22 mouse cellular contexts compared by ENCODE assay signal in the genomic region with DNA sequence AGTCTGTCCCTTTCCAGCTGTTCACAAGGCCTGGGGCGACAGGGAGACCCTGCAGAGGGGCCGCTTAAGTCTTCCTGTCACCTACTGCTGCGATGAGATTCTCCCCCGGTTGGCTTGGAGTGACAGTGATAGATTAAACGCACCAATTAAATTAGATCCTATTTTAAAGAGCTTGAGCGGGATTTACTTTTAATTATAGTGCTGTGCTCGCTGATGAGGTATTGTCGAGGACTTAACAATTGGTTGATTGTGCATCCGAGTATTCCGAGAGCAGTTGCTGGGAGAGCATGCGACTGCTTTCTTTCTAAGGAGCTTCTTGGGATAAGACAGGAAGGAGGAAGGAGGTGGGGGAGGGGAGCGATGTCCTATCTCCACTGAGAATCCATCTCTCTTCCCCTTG. TPM values are rescaled to one million over a fixed set of nuclear protein-coding genes. Genes with fewer than 3 reads are reported as not detected.
A peak's percentile ranks its signal among the peaks of the same experiment; 100 is the strongest.
DNase-seq lines count a peak whose midpoint lies in the region; ATAC-seq and TF ChIP-seq lines count a peak whose summit lies in the region.
"Had no signal": no experiment of that assay in that cellular context is flagged by ENCODE, and none has a peak within 500 bp of the region (broad histone marks: within the 10 kb centered on the region; RNA-seq: fewer than 3 reads in every experiment).

No protein-coding gene starts in this region.

- no peaks in the 10 kb centered on the region for H3K36me3 ChIP-seq in hindbrain, embryonic 11.5 days (ENCODE audit: control insufficient read depth, insufficient read depth, low read length)
- H3K36me3 ChIP-seq in hindbrain, embryonic 13.5 days: no peaks in the 10 kb centered on the region
- no peaks in the 10 kb centered on the region for H3K36me3 ChIP-seq in neural tube, embryonic 11.5 days (ENCODE audit: control insufficient read depth, insufficient read depth, low read length)
- H3K36me3 ChIP-seq in forebrain, postnatal 0 days (ENCODE audit: insufficient read depth): no peaks in the 10 kb centered on the region
- H3K36me3 ChIP-seq: embryonic facial prominence, embryonic 12.5 days; heart, embryonic 15.5 days; kidney, embryonic 15.5 days; limb, embryonic 13.5 days; liver, embryonic 15.5 days had no signal

- no peak overlapping the region for H3K4me3 ChIP-seq in hindbrain, embryonic 11.5 days (ENCODE audit: low read depth, low read length)
- H3K4me3 ChIP-seq in hindbrain, embryonic 13.5 days: no peak overlapping the region
- no peak overlapping the region for H3K4me3 ChIP-seq in neural tube, embryonic 11.5 days (ENCODE audit: low read depth, low read length)
- no peak overlapping the region for H3K4me3 ChIP-seq in forebrain, postnatal 0 days (ENCODE audit: low read depth, low read length)
- H3K4me3 ChIP-seq: embryonic facial prominence, embryonic 12.5 days; gastrocnemius, adult 2 months; heart, embryonic 15.5 days; kidney, embryonic 15.5 days; limb, embryonic 13.5 days; liver, embryonic 15.5 days had no signal

- H3K9ac ChIP-seq in hindbrain, embryonic 11.5 days (ENCODE audit: low read depth, low read length): no peak overlapping the region
- no peak overlapping the region for H3K9ac ChIP-seq in hindbrain, embryonic 13.5 days
- no peak overlapping the region for H3K9ac ChIP-seq in neural tube, embryonic 11.5 days (ENCODE audit: low read length)
- no peak overlapping the region for H3K9ac ChIP-seq in forebrain, postnatal 0 days
- H3K9ac ChIP-seq: embryonic facial prominence, embryonic 12.5 days; heart, embryonic 15.5 days; kidney, embryonic 15.5 days; limb, embryonic 13.5 days; liver, embryonic 15.5 days had no signal

- no peak for ATAC-seq in hindbrain, embryonic 11.5 days (ENCODE audit: low FRiP score)
- ATAC-seq in hindbrain, embryonic 13.5 days (ENCODE audit: low FRiP score): no peak
- no peak for ATAC-seq in neural tube, embryonic 11.5 days (ENCODE audit: insufficient read depth, low FRiP score, low TSS enrichment)
- peak; percentile 58; the same call in 1 of the 2 replicates for ATAC-seq in forebrain, postnatal 0 days
- ATAC-seq: midbrain, embryonic 16.5 days had no signal

- H3K27ac ChIP-seq in hindbrain, embryonic 11.5 days (ENCODE audit: low read depth, low read length): no peak overlapping the region
- no peak overlapping the region for H3K27ac ChIP-seq in hindbrain, embryonic 13.5 days
- no peak overlapping the region for H3K27ac ChIP-seq in neural tube, embryonic 11.5 days (ENCODE audit: low read depth, low read length)
- no peak overlapping the region for H3K27ac ChIP-seq in forebrain, postnatal 0 days (ENCODE audit: low read depth, low read length)
- H3K27ac ChIP-seq: embryonic facial prominence, embryonic 12.5 days; gastrocnemius, adult 2 months; heart, embryonic 15.5 days; kidney, embryonic 15.5 days; limb, embryonic 13.5 days; liver, embryonic 15.5 days had no signal

- no peaks in the 10 kb centered on the region for H3K4me1 ChIP-seq in hindbrain, embryonic 11.5 days (replicated peaks; ENCODE audit: control insufficient read depth, insufficient read depth, low read length)
- H3K4me1 ChIP-seq in hindbrain, embryonic 13.5 days (replicated peaks): peaks cover 9% of the 10 kb centered on the region
- H3K4me1 ChIP-seq in neural tube, embryonic 11.5 days (ENCODE audit: control insufficient read depth, insufficient read depth, low read length): no peaks in the 10 kb centered on the region; the same call in 1 of the 2 replicates
- no peaks in the 10 kb centered on the region for H3K4me1 ChIP-seq in forebrain, postnatal 0 days (ENCODE audit: insufficient read depth)
- H3K4me1 ChIP-seq: heart, embryonic 15.5 days; liver, embryonic 15.5 days had no signal

- 0 out of 2 replicates have a peak, but pooled peaks cover 2% of the 10 kb centered on the region for H3K27me3 ChIP-seq in hindbrain, embryonic 11.5 days (ENCODE audit: control insufficient read depth, insufficient read depth, low read length)
- peaks cover 8% of the 10 kb centered on the region; the same call in 1 of the 2 replicates for H3K27me3 ChIP-seq in hindbrain, embryonic 13.5 days
- H3K27me3 ChIP-seq in neural tube, embryonic 11.5 days (ENCODE audit: control insufficient read depth, insufficient read depth, low read length): no peaks in the 10 kb centered on the region
- H3K27me3 ChIP-seq in forebrain, postnatal 0 days (ENCODE audit: insufficient read depth, low read length): no peaks in the 10 kb centered on the region
- H3K27me3 ChIP-seq: liver, embryonic 15.5 days had no signal

- H3K4me2 ChIP-seq in hindbrain, embryonic 11.5 days (replicated peaks; ENCODE audit: low read depth, low read length): no peak overlapping the region
- H3K4me2 ChIP-seq in hindbrain, embryonic 13.5 days: no peak overlapping the region
- H3K4me2 ChIP-seq in neural tube, embryonic 11.5 days (ENCODE audit: low read depth): no peak overlapping the region
- H3K4me2 ChIP-seq in forebrain, postnatal 0 days (ENCODE audit: low read depth): no peak overlapping the region
- H3K4me2 ChIP-seq: embryonic facial prominence, embryonic 12.5 days; heart, embryonic 15.5 days; kidney, embryonic 15.5 days; limb, embryonic 13.5 days; liver, embryonic 15.5 days had no signal

- no peaks in the 10 kb centered on the region for H3K9me3 ChIP-seq in hindbrain, embryonic 11.5 days (ENCODE audit: control insufficient read depth, low read length)
- H3K9me3 ChIP-seq in hindbrain, embryonic 13.5 days: no peaks in the 10 kb centered on the region
- H3K9me3 ChIP-seq in neural tube, embryonic 11.5 days (ENCODE audit: control insufficient read depth, low read length): no peaks in the 10 kb centered on the region
- no peaks in the 10 kb centered on the region for H3K9me3 ChIP-seq in forebrain, postnatal 0 days (ENCODE audit: low read length)
- H3K9me3 ChIP-seq: embryonic facial prominence, embryonic 12.5 days; heart, embryonic 15.5 days; kidney, embryonic 15.5 days; limb, embryonic 13.5 days; liver, embryonic 15.5 days had no signal

- no peak for TF ChIP-seq CTCF in forebrain, postnatal 0 days (IDR thresholded peaks at IDR 0.05; ENCODE audit: low read depth)

- DNase-seq in hindbrain, embryonic 11.5 days (ENCODE audit: low spot score): peak; percentile 9
- DNase-seq in neural tube, embryonic 11.5 days (ENCODE audit: low spot score): peak; percentile 16
- DNase-seq in neural tube, embryonic 10.5 days (ENCODE audit: extremely low spot score, low spot score): no peak
- peak; percentile 35 for DNase-seq in forebrain, postnatal 0 days
- peak; percentile 6 for DNase-seq in retina, postnatal 7 days (ENCODE audit: low read depth, low spot score)
- no peak for DNase-seq in layer of hippocampus, adult 18-20 months (ENCODE audit: low spot score in 2 of 2)
- no peak for DNase-seq in frontal cortex, postnatal 25 days (ENCODE audit: low spot score in 2 of 2)
- DNase-seq: adrenal gland, adult 2 months; cerebellum, adult 8-10 months; gastrocnemius, adult 2 months; heart, adult 11 months; layer of hippocampus, adult 9-11 months; lung, postnatal 10 days had no signal

- 23% methylated on average over 12 of the region's 12 CpGs for WGBS in hindbrain, embryonic 11.5 days
- WGBS in hindbrain, embryonic 13.5 days: 26% methylated on average over 12 of the region's 12 CpGs
- 35% methylated on average over 12 of the region's 12 CpGs for WGBS in neural tube, embryonic 11.5 days
- WGBS in forebrain, postnatal 0 days: 33% methylated on average over 12 of the region's 12 CpGs

RNA-seq across cellular contexts. Expression of a gene that starts 48.9 kb away (rescaled TPM):
- polyA plus RNA-seq in hindbrain, embryonic 11.5 days (2014; fragmentation: Nextera tagmentation; extraction: Ambion mirVana): not detected in 2 replicates
- not detected in 2 replicates for polyA plus RNA-seq in hindbrain, embryonic 13.5 days (2015; fragmentation: Nextera tagmentation; extraction: Ambion mirVana)
- polyA plus RNA-seq in neural tube, embryonic 11.5 days (2014; fragmentation: Nextera tagmentation; extraction: Ambion mirVana): not detected in 2 replicates
- total RNA-seq in forebrain, postnatal 0 days (2014; rRNA removed): not detected in 2 replicates
- not detected in 2 replicates for polyA plus RNA-seq in forebrain, postnatal 0 days (2015; fragmentation: Nextera tagmentation; extraction: Ambion mirVana)
- total RNA-seq in layer of hippocampus, adult 18-20 months (2021): not detected
- total RNA-seq: adrenal gland, adult 2 months; gastrocnemius, adult 2 months had no signal
- polyA plus RNA-seq: adrenal gland, adult 2 months; C2C12; embryonic facial prominence, embryonic 12.5 days; heart, embryonic 15.5 days; kidney, embryonic 15.5 days; limb, embryonic 13.5 days; liver, embryonic 15.5 days; midbrain, embryonic 16.5 days; neural tube, embryonic 14.5 days had no signal

RNA-seq across cellular contexts. Expression of a gene that starts 52.1 kb away (rescaled TPM):
- not detected in 2 replicates for polyA plus RNA-seq in hindbrain, embryonic 11.5 days (2014; fragmentation: Nextera tagmentation; extraction: Ambion mirVana)
- not detected in 2 replicates for polyA plus RNA-seq in hindbrain, embryonic 13.5 days (2015; fragmentation: Nextera tagmentation; extraction: Ambion mirVana)
- not detected in 2 replicates for polyA plus RNA-seq in neural tube, embryonic 11.5 days (2014; fragmentation: Nextera tagmentation; extraction: Ambion mirVana)
- total RNA-seq in forebrain, postnatal 0 days (2014; rRNA removed): not detected in 2 replicates
- not detected in 2 replicates for polyA plus RNA-seq in forebrain, postnatal 0 days (2015; fragmentation: Nextera tagmentation; extraction: Ambion mirVana)
- not detected for total RNA-seq in layer of hippocampus, adult 18-20 months (2021)
- total RNA-seq: adrenal gland, adult 2 months; gastrocnemius, adult 2 months had no signal
- polyA plus RNA-seq: adrenal gland, adult 2 months; C2C12; embryonic facial prominence, embryonic 12.5 days; heart, embryonic 15.5 days; kidney, embryonic 15.5 days; limb, embryonic 13.5 days; liver, embryonic 15.5 days; midbrain, embryonic 16.5 days; neural tube, embryonic 14.5 days had no signal

RNA-seq across cellular contexts. Expression of a gene that starts 55.3 kb away (rescaled TPM):
- not detected in 2 replicates for polyA plus RNA-seq in hindbrain, embryonic 11.5 days (2014; fragmentation: Nextera tagmentation; extraction: Ambion mirVana)
- not detected in 2 replicates for polyA plus RNA-seq in hindbrain, embryonic 13.5 days (2015; fragmentation: Nextera tagmentation; extraction: Ambion mirVana)
- polyA plus RNA-seq in neural tube, embryonic 11.5 days (2014; fragmentation: Nextera tagmentation; extraction: Ambion mirVana): not detected in 2 replicates
- total RNA-seq in forebrain, postnatal 0 days (2014; rRNA removed): not detected in 2 replicates
- polyA plus RNA-seq in forebrain, postnatal 0 days (2015; fragmentation: Nextera tagmentation; extraction: Ambion mirVana): not detected in 2 replicates
- not detected for total RNA-seq in layer of hippocampus, adult 18-20 months (2021)
- total RNA-seq: adrenal gland, adult 2 months; gastrocnemius, adult 2 months had no signal
- polyA plus RNA-seq: adrenal gland, adult 2 months; C2C12; embryonic facial prominence, embryonic 12.5 days; heart, embryonic 15.5 days; kidney, embryonic 15.5 days; limb, embryonic 13.5 days; liver, embryonic 15.5 days; midbrain, embryonic 16.5 days; neural tube, embryonic 14.5 days had no signal

RNA-seq across cellular contexts. Expression of a gene that starts 58.5 kb away (rescaled TPM):
- polyA plus RNA-seq in hindbrain, embryonic 11.5 days (2014; fragmentation: Nextera tagmentation; extraction: Ambion mirVana): not detected in 2 replicates
- polyA plus RNA-seq in hindbrain, embryonic 13.5 days (2015; fragmentation: Nextera tagmentation; extraction: Ambion mirVana): not detected in 2 replicates
- polyA plus RNA-seq in neural tube, embryonic 11.5 days (2014; fragmentation: Nextera tagmentation; extraction: Ambion mirVana): not detected in 2 replicates
- total RNA-seq in forebrain, postnatal 0 days (2014; rRNA removed): not detected in 2 replicates
- polyA plus RNA-seq in forebrain, postnatal 0 days (2015; fragmentation: Nextera tagmentation; extraction: Ambion mirVana): not detected in 2 replicates
- not detected for total RNA-seq in layer of hippocampus, adult 18-20 months (2021)
- total RNA-seq: adrenal gland, adult 2 months; gastrocnemius, adult 2 months had no signal
- polyA plus RNA-seq: adrenal gland, adult 2 months; C2C12; embryonic facial prominence, embryonic 12.5 days; heart, embryonic 15.5 days; kidney, embryonic 15.5 days; limb, embryonic 13.5 days; liver, embryonic 15.5 days; midbrain, embryonic 16.5 days; neural tube, embryonic 14.5 days had no signal

Comparison
In these comparisons a context has a peak if more than half of its experiments do, and no peak if none do; other contexts are left out.
1. DNase-seq: peak in hindbrain, embryonic 11.5 days (single experiment), neural tube, embryonic 11.5 days (single experiment), forebrain, postnatal 0 days (single experiment) and retina, postnatal 7 days (single experiment); none in neural tube, embryonic 10.5 days (single experiment), layer of hippocampus, adult 18-20 months (0 of 2) and frontal cortex, postnatal 25 days (0 of 2).